Mouse (Mus musculus): Measurements from ENCODE around the gene Gm20721. TPM values are rescaled to one million over a fixed set of nuclear protein-coding genes. Genes with fewer than 3 reads are reported as not detected.
"Not testable (repeated sequence)": the region's sequence is repeated elsewhere in the genome, so short reads cannot be mapped to it uniquely, and the experiment has no call there.

Gene Gm20721
- polyA plus RNA-seq, 1 experiment, result 9.7 TPM

DNA sequence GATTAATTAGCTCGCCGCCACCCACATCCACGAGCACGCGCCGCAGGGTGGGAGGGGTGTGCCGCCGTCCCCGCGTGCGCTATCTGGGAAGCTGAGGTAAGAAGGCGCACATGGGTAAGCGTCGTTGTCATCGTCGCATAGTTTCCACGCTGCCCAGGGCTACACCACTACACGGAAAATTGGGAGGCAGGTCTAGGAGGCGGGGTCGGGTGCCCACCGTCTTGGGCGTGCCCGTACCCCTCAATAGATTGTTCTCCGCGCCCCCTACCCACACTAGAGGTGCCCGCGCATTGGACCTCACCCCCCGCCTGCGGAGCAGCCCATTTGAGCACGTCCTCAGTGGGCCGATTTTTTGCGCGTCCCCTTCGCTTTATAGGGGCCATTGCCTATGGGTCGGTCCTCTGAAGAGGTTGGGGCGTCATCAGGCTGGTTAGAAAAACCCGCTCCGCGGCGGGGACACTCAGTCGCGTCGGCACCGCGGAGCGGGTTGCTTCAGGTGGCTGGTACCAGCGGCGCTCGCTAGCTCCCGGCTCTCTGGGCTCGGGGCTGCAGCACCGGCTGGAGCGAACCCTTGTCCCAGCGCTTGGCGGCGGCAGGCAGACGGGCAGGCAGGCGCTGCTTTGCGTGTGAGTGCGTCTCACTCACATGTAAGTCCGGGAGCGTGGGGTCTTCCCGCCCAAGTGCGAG lies 19.1 kb downstream of the Gm20721 start:
- Histone ChIP-seq H3K27me3 (ENCODE audit: control insufficient read depth, insufficient read depth, insufficient read length) (no peaks in the 10 kb centered on the region), H3K4me2 (ENCODE audit: low read depth) (peak overlapping the region; percentile 81)

DNA sequence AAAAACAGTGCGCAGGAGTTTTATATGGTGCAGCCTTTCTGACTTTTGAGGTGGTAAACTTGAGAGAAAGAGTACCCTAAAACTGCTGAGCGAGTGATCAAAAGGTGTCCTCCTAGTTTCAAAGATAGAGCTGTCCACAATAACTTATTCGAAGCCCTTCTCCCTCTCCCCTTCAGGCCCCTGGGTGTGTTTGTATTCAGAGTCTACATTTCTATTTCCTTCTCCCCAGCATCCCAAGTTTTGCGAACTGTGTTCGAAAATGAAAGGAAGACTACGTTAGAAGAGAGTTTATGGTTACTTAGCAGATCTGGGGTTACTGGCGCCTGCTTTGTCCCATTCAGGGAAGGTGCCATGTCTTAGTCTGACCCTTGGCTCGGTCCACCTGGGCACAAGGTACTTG lies 20.0 kb downstream of the Gm20721 start:
- Histone ChIP-seq H3K27me3 (ENCODE audit: control insufficient read depth, insufficient read depth, insufficient read length) (no peaks in the 10 kb centered on the region), H3K79me2 (ENCODE audit: control insufficient read depth, insufficient read depth) (peaks cover 14% of the 10 kb centered on the region), H3K4me3 (peak overlapping the region; percentile 69), H3K4me2 (ENCODE audit: low read depth) (peak overlapping the region; percentile 67), H3ac (ENCODE audit: control insufficient read depth, insufficient read length) (peak overlapping the region; percentile 99), H3K36me3 (ENCODE audit: control insufficient read depth, insufficient read depth) (no peaks in the 10 kb centered on the region)
- TF ChIP-seq SRF (IDR thresholded peaks at IDR 0.05; ENCODE audit: control insufficient read depth, insufficient read length, low read depth), result no peak

More for the DNA sequence above, 19.1 kb downstream of the Gm20721 start:
- Histone ChIP-seq H3ac (ENCODE audit: control insufficient read depth, insufficient read length) (peak overlapping the region; percentile 99), H3K79me2 (ENCODE audit: control insufficient read depth, insufficient read depth) (peaks cover 23% of the 10 kb centered on the region), H3K36me3 (ENCODE audit: control insufficient read depth, insufficient read depth) (no peaks in the 10 kb centered on the region), H3K4me3 (peak overlapping the region; percentile 69)
- TF ChIP-seq REST (IDR thresholded peaks at IDR 0.05; ENCODE audit: insufficient read depth, insufficient read length), result no peak
- peak; percentile 84 for TF ChIP-seq MAX (IDR thresholded peaks at IDR 0.05; ENCODE audit: low read depth)
- peak; percentile 97 for TF ChIP-seq POLR2AphosphoS2 (IDR thresholded peaks at IDR 0.05; ENCODE audit: insufficient read length, low read depth)
- TF ChIP-seq TCF3 (IDR thresholded peaks at IDR 0.05; ENCODE audit: insufficient read length, low read depth), result no peak
- peak; percentile 80 for TF ChIP-seq SRF (IDR thresholded peaks at IDR 0.05; ENCODE audit: control insufficient read depth, insufficient read length, low read depth)
- TF ChIP-seq E2F4 (IDR thresholded peaks at IDR 0.05; ENCODE audit: insufficient read depth), result no peak
- no peak for TF ChIP-seq TCF12 (IDR thresholded peaks at IDR 0.05; ENCODE audit: insufficient read depth, poor library complexity, severe bottlenecking)
- peak; percentile 99 for TF ChIP-seq POLR2A (IDR thresholded peaks at IDR 0.05; ENCODE audit: insufficient read length, low read depth)
- TF ChIP-seq MYOG (IDR thresholded peaks at IDR 0.05; ENCODE audit: control insufficient read depth in 1 of 3, insufficient read depth in 1 of 3, insufficient read length in 2 of 3, low read depth in 2 of 3), result peak in 1 of 3 experiments; percentile 16
- no peak for TF ChIP-seq USF1 (IDR thresholded peaks at IDR 0.05; ENCODE audit: low read depth)
- no peak for TF ChIP-seq CEBPB (IDR thresholded peaks at IDR 0.05; ENCODE audit: insufficient read depth, poor library complexity, severe bottlenecking)
- peak in 1 of 3 experiments; percentile 3 for TF ChIP-seq MYOD1 (IDR thresholded peaks at IDR 0.05; ENCODE audit: control insufficient read depth in 1 of 3, insufficient read length in 2 of 3, low read depth in 2 of 3)

DNA sequence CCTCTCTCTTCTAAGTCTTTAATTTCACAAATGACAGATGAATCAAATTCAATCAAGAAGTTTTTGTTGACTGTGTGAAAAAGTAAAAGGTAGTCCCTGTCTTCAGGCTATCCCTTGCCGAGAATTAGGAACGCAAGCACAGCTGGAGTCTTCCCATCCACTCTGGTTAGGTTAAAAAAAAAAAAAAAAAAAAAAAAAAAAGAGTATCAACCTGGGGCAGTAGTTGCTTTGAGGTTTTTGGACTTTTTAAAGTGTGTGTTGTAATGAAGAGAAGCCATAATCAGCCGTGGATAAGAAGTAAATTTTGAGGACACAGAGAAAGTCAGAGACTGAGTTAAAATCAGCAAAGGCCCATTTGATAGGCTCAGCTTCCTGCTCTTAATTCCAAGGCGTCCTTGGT lies 20.5 kb downstream of the Gm20721 start:
- Histone ChIP-seq H3K4me2 (ENCODE audit: low read depth) (peak overlapping the region; percentile 67), H3K36me3 (ENCODE audit: control insufficient read depth, insufficient read depth) (no peaks in the 10 kb centered on the region), H3K27me3 (ENCODE audit: control insufficient read depth, insufficient read depth, insufficient read length) (no peaks in the 10 kb centered on the region), H3K79me2 (ENCODE audit: control insufficient read depth, insufficient read depth) (peaks cover 9% of the 10 kb centered on the region), H3K4me3 (peak overlapping the region; percentile 69), H3ac (ENCODE audit: control insufficient read depth, insufficient read length) (no peak overlapping the region)
- TF ChIP-seq CEBPB (IDR thresholded peaks at IDR 0.05; ENCODE audit: insufficient read depth, poor library complexity, severe bottlenecking), result no peak

DNA sequence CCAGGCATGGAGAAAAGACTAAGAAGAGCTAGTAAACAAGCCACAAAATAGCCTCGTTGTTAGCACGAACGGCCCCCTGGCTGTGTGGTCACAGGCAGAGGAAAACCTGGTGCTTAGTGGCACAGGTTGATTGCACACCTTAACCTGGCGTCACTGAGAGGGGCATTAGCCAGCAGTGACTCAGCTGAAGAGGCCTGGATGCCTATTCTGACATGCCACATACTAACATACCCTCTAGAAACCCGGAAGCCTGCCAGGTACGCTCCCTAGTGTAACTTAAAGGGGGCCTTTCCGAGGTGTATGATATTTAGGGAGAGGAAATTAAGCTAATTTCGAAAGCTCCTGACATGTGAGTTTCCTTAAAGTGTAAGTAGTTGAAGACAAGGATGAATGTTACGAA lies 29.9 kb downstream of the Gm20721 start:
- no peak overlapping the region for H3K4me2 ChIP-seq (ENCODE audit: low read depth)
- H3K79me2 ChIP-seq (ENCODE audit: control insufficient read depth, insufficient read depth), result no peaks in the 10 kb centered on the region
- H3K4me3 ChIP-seq, result no peak overlapping the region
- TF ChIP-seq TCF12 (IDR thresholded peaks at IDR 0.05; ENCODE audit: insufficient read depth, poor library complexity, severe bottlenecking) (no peak), POLR2A (IDR thresholded peaks at IDR 0.05; ENCODE audit: insufficient read length, low read depth) (no peak), TCF3 (IDR thresholded peaks at IDR 0.05; ENCODE audit: insufficient read length, low read depth) (no peak), MYOG (IDR thresholded peaks at IDR 0.05; ENCODE audit: control insufficient read depth in 1 of 3, insufficient read depth in 1 of 3, insufficient read length in 2 of 3, low read depth in 2 of 3) (no peak), MAX (IDR thresholded peaks at IDR 0.05; ENCODE audit: low read depth) (no peak), SRF (IDR thresholded peaks at IDR 0.05; ENCODE audit: control insufficient read depth, insufficient read length, low read depth) (no peak), USF1 (IDR thresholded peaks at IDR 0.05; ENCODE audit: low read depth) (no peak), E2F4 (IDR thresholded peaks at IDR 0.05; ENCODE audit: insufficient read depth) (no peak), POLR2AphosphoS2 (IDR thresholded peaks at IDR 0.05; ENCODE audit: insufficient read length, low read depth) (no peak), CEBPB (IDR thresholded peaks at IDR 0.05; ENCODE audit: insufficient read depth, poor library complexity, severe bottlenecking) (no peak), REST (IDR thresholded peaks at IDR 0.05; ENCODE audit: insufficient read depth, insufficient read length) (no peak), MYOD1 (IDR thresholded peaks at IDR 0.05; ENCODE audit: control insufficient read depth in 1 of 3, insufficient read length in 2 of 3, low read depth in 2 of 3) (no peak)
- H3K27me3 ChIP-seq (ENCODE audit: control insufficient read depth, insufficient read depth, insufficient read length), result no peaks in the 10 kb centered on the region
- no peak overlapping the region for H3ac ChIP-seq (ENCODE audit: control insufficient read depth, insufficient read length)
- H3K36me3 ChIP-seq (ENCODE audit: control insufficient read depth, insufficient read depth), result no peaks in the 10 kb centered on the region

DNA sequence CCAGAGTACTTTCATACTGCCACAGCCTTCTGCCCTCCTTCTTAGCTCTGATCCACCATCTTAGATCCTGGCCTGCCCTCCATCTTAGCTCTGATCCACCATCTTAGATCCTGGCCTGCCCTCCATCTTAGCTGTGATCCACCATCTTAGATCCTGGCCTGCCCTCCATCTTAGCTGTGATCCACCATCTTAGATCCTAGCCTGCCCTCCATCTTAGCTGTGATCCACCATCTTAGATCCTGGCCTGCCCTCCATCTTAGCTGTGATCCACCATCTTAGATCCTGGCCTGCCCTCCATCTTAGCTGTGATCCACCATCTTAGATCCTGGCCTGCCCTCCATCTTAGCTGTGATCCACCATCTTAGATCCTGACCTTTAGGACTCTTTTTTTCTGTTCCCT lies 31.1 kb downstream of the Gm20721 start:
- not testable (repeated sequence) for H3K79me2 ChIP-seq (ENCODE audit: control insufficient read depth, insufficient read depth); H3K36me3 ChIP-seq (ENCODE audit: control insufficient read depth, insufficient read depth); H3K27me3 ChIP-seq (ENCODE audit: control insufficient read depth, insufficient read depth, insufficient read length); H3K4me2 ChIP-seq (ENCODE audit: low read depth); H3ac ChIP-seq (ENCODE audit: control insufficient read depth, insufficient read length); H3K4me3 ChIP-seq
